Mouse (Mus musculus): ENCODE results near the gene Kcp. TPM values are rescaled to one million over a fixed set of nuclear protein-coding genes. Genes with fewer than 3 reads are reported as not detected.

The Kcp gene
- total RNA-seq, 1 experiment, result 3.3 TPM

DNA sequence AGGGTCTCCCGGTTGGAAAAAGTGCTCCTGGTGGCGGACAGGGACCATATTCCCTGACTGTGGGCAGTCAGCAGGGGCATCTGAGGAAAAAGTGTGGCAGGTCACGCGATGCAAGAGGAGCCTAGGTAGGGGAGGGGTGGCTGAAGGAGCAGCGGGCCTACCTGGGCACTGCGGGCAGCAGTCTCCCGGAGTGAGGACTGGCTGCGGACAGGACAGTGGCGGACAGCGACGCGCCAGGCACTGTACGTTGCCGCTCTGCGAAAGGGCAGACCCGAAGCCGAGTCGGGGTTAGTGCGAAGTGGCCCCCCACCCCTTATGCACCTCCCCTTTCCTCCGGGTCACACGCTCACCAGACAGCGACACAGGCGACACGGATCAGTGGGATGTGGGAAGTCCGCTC lies 11.5 kb downstream of the Kcp start:
- H3K27ac ChIP-seq (ENCODE audit: insufficient read depth, low read depth, low read length, poor library complexity, severe bottlenecking), result no peak overlapping the region
- in situ Hi-C loops (cut with MboI; ENCODE audit: low sequenced_read_pairs in 2 of 2, unreplicated experiment in 2 of 2), result no loop called here
- TF ChIP-seq ZC3H11A (IDR thresholded peaks at IDR 0.05; ENCODE audit: borderline replicate concordance, low read depth, low read length) (no peak), ZNF384 (IDR thresholded peaks at IDR 0.05; ENCODE audit: low read depth, low read length) (no peak), CHD2 (IDR thresholded peaks at IDR 0.05; ENCODE audit: low read depth, low read length) (no peak), HCFC1 (IDR thresholded peaks at IDR 0.05; ENCODE audit: borderline replicate concordance, insufficient read depth, low read length) (no peak), MAFK (IDR thresholded peaks at IDR 0.05; ENCODE audit: insufficient read depth, low read depth, low read length) (no peak)
- peaks cover 0 to 2% of the 10 kb centered on the region in 2 experiments; a peak in 1 of 4 replicates for H3K4me1 ChIP-seq (ENCODE audit: control insufficient read depth in 2 of 2, insufficient read depth in 2 of 2, low read length in 2 of 2, poor library complexity in 1 of 2)
- no peak for DNase-seq (ENCODE audit: low read depth, low spot score)
- H3K36me3 ChIP-seq (ENCODE audit: control insufficient read depth, insufficient read depth, low read length, poor library complexity, severe bottlenecking), result no peaks in the 10 kb centered on the region
- peak overlapping the region; percentile 21; the same call in 1 of the 2 replicates for H3K9ac ChIP-seq (ENCODE audit: insufficient read depth, low read depth, low read length, poor library complexity, severe bottlenecking)
- peak overlapping the region; percentile 54 to 67 for H3K4me3 ChIP-seq (ENCODE audit: insufficient read depth in 1 of 2, low read depth in 1 of 2, low read length in 2 of 2, poor library complexity in 1 of 2, severe bottlenecking in 1 of 2)
- H3K9me3 ChIP-seq (ENCODE audit: control insufficient read depth, insufficient read depth, low read depth, low read length), result no peaks in the 10 kb centered on the region

DNA sequence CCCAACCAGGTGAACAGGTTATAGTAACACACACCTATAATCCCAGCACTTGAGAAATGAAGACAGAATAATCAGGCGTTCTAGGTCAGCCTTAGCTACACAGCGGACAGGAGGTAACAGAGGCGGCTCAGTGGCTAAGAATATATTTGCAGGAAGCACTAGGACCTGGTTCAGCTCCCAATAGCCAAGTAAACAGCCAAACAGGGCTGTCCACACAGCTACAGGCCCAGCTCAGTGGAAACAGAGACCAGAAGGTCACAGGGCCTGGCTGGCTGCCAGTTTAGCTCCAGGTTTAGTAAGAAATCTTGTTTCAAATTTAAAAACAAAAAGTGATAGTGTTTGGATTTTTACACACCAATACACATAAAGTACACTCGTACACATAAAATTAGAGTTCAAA lies 13.7 kb downstream of the Kcp start:
- no peak overlapping the region for H3K4me3 ChIP-seq (ENCODE audit: insufficient read depth in 1 of 2, low read depth in 1 of 2, low read length in 2 of 2, poor library complexity in 1 of 2, severe bottlenecking in 1 of 2)
- H3K9ac ChIP-seq (ENCODE audit: insufficient read depth, low read depth, low read length, poor library complexity, severe bottlenecking), result no peak overlapping the region
- TF ChIP-seq MAFK (IDR thresholded peaks at IDR 0.05; ENCODE audit: insufficient read depth, low read depth, low read length) (no peak), ZNF384 (IDR thresholded peaks at IDR 0.05; ENCODE audit: low read depth, low read length) (no peak), HCFC1 (IDR thresholded peaks at IDR 0.05; ENCODE audit: borderline replicate concordance, insufficient read depth, low read length) (no peak), CHD2 (IDR thresholded peaks at IDR 0.05; ENCODE audit: low read depth, low read length) (no peak), ZC3H11A (IDR thresholded peaks at IDR 0.05; ENCODE audit: borderline replicate concordance, low read depth, low read length) (no peak)
- no peak for DNase-seq (ENCODE audit: low read depth, low spot score)
- H3K4me1 ChIP-seq (ENCODE audit: control insufficient read depth in 2 of 2, insufficient read depth in 2 of 2, low read length in 2 of 2, poor library complexity in 1 of 2), result peaks cover 0 to 3% of the 10 kb centered on the region in 2 experiments; a peak in 1 of 4 replicates
- in situ Hi-C loops (cut with MboI; ENCODE audit: low sequenced_read_pairs in 2 of 2, unreplicated experiment in 2 of 2), result no loop called here
- H3K36me3 ChIP-seq (ENCODE audit: control insufficient read depth, insufficient read depth, low read length, poor library complexity, severe bottlenecking), result no peaks in the 10 kb centered on the region
- H3K9me3 ChIP-seq (ENCODE audit: control insufficient read depth, insufficient read depth, low read depth, low read length), result no peaks in the 10 kb centered on the region
- no peak overlapping the region for H3K27ac ChIP-seq (ENCODE audit: insufficient read depth, low read depth, low read length, poor library complexity, severe bottlenecking)

DNA sequence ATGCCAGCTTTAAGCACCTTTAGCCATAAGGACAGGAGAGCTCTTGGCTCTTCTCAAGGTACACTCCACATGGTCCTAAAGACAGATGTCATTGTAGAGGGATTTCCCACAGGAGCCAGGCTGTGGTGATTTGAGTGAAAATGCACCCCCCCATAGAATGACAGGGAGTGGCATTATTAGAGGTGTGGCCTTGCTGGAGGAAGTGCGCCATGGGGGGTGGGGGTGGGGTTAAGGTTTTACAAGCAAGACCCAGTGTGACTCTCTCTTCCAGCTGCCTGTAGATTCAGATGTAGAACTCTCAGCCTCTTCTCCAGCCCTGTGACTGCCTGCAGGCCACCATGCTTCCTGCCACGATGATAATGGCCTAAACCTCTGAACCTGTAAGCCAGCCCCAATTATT lies 21.8 kb downstream of the Kcp start:
- no peaks in the 10 kb centered on the region for H3K36me3 ChIP-seq (ENCODE audit: control insufficient read depth, insufficient read depth, low read length, poor library complexity, severe bottlenecking)

DNA sequence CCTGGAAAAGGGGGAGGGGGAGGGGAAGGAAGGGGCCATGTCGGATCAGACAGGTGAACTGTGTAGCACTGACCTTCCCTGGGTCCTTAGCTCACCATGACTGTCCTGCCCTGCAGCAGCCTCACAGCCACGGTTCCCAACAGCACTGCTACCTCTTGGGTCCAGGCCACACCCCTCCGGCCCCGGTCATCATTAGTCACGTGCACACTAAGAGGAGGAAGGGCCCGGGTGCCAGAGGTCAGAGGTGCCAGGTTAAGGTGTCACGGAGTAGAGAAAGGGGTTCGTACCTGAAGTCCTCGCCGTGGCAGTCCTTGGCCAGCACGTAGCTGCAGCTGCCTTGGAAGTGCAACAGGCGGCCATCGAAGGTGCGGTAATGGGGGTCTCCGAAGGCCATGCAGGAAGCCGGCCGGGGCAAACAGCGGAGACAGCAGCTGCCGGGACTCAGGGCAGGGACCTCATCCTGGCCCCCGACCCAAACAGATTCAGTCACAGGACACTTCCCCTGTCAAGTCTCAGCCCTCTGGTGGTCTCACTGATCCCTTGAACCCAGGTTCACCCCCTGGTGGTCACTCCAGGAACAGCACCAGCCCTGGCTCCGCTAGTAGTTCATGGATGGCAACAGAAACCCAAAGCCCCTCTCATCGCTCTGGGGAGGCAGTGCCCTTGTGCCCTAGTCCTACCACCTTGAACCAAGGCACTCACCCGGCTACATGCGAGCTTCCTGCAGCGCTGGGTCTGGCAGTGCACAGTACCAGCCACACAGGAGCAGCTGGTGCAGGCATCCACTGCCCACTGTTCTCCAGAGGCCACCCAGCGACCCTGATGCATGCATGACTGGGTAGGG lies 22.8 kb downstream of the Kcp start:
- in situ Hi-C loops (cut with MboI; ENCODE audit: low sequenced_read_pairs in 2 of 2, unreplicated experiment in 2 of 2), result no loop called here

More for the DNA sequence above, 21.8 kb downstream of the Kcp start:
- DNase-seq (ENCODE audit: low read depth, low spot score), result no peak
- TF ChIP-seq ZNF384 (IDR thresholded peaks at IDR 0.05; ENCODE audit: low read depth, low read length) (no peak), HCFC1 (IDR thresholded peaks at IDR 0.05; ENCODE audit: borderline replicate concordance, insufficient read depth, low read length) (no peak), CHD2 (IDR thresholded peaks at IDR 0.05; ENCODE audit: low read depth, low read length) (no peak), ZC3H11A (IDR thresholded peaks at IDR 0.05; ENCODE audit: borderline replicate concordance, low read depth, low read length) (no peak), MAFK (IDR thresholded peaks at IDR 0.05; ENCODE audit: insufficient read depth, low read depth, low read length) (no peak)
- no peak overlapping the region for H3K4me3 ChIP-seq (ENCODE audit: insufficient read depth in 1 of 2, low read depth in 1 of 2, low read length in 2 of 2, poor library complexity in 1 of 2, severe bottlenecking in 1 of 2)
- H3K4me1 ChIP-seq (ENCODE audit: control insufficient read depth in 2 of 2, insufficient read depth in 2 of 2, low read length in 2 of 2, poor library complexity in 1 of 2), result peaks cover 3 to 18% of the 10 kb centered on the region in 2 experiments; a peak in 2 of 4 replicates
- H3K27ac ChIP-seq (ENCODE audit: insufficient read depth, low read depth, low read length, poor library complexity, severe bottlenecking), result no peak overlapping the region
- in situ Hi-C loops (cut with MboI; ENCODE audit: low sequenced_read_pairs in 2 of 2, unreplicated experiment in 2 of 2), result no loop called here
- H3K9me3 ChIP-seq (ENCODE audit: control insufficient read depth, insufficient read depth, low read depth, low read length), result no peaks in the 10 kb centered on the region
- H3K9ac ChIP-seq (ENCODE audit: insufficient read depth, low read depth, low read length, poor library complexity, severe bottlenecking), result no peak overlapping the region

More for the DNA sequence above, 22.8 kb downstream of the Kcp start:
- DNase-seq (ENCODE audit: low read depth, low spot score), result peak; percentile 75
- TF ChIP-seq ZC3H11A (IDR thresholded peaks at IDR 0.05; ENCODE audit: borderline replicate concordance, low read depth, low read length) (no peak), MAFK (IDR thresholded peaks at IDR 0.05; ENCODE audit: insufficient read depth, low read depth, low read length) (no peak), ZNF384 (IDR thresholded peaks at IDR 0.05; ENCODE audit: low read depth, low read length) (no peak), CHD2 (IDR thresholded peaks at IDR 0.05; ENCODE audit: low read depth, low read length) (no peak), HCFC1 (IDR thresholded peaks at IDR 0.05; ENCODE audit: borderline replicate concordance, insufficient read depth, low read length) (no peak)
- peaks cover 3 to 17% of the 10 kb centered on the region in 2 experiments; a peak in 2 of 4 replicates for H3K4me1 ChIP-seq (ENCODE audit: control insufficient read depth in 2 of 2, insufficient read depth in 2 of 2, low read length in 2 of 2, poor library complexity in 1 of 2)
- H3K4me3 ChIP-seq (ENCODE audit: insufficient read depth in 1 of 2, low read depth in 1 of 2, low read length in 2 of 2, poor library complexity in 1 of 2, severe bottlenecking in 1 of 2), result peak overlapping the region; percentile 40 to 41
- no peak overlapping the region for H3K27ac ChIP-seq (ENCODE audit: insufficient read depth, low read depth, low read length, poor library complexity, severe bottlenecking)
- H3K9ac ChIP-seq (ENCODE audit: insufficient read depth, low read depth, low read length, poor library complexity, severe bottlenecking), result no peak overlapping the region
- no peaks in the 10 kb centered on the region for H3K9me3 ChIP-seq (ENCODE audit: control insufficient read depth, insufficient read depth, low read depth, low read length)
- H3K36me3 ChIP-seq (ENCODE audit: control insufficient read depth, insufficient read depth, low read length, poor library complexity, severe bottlenecking), result no peaks in the 10 kb centered on the region
